Mouse (Mus musculus) gastrocnemius, postnatal 4 days (tissue): ENCODE measurements around the gene Arhgef9. TPM values are rescaled to one million over a fixed set of nuclear protein-coding genes. Genes with fewer than 3 reads are reported as not detected.

ENCODE experiments used
- DNase-seq, 2 experiments: peaks; one replicate each; pipeline ENCODE4 v3.0.0; 2021 to 2022; ENCODE audit warnings: low spot score in 2 of 2, mixed read lengths in 2 of 2
- total RNA-seq, 2 experiments: library from RNA; stranded (reverse); gene quantifications; 2 replicates each; pipeline ENCODE4 v1.2.3; 2021

Arhgef9 gene
- total RNA-seq, 2 experiments from 2014 or later: 13.6 to 15.2 TPM

DNA sequence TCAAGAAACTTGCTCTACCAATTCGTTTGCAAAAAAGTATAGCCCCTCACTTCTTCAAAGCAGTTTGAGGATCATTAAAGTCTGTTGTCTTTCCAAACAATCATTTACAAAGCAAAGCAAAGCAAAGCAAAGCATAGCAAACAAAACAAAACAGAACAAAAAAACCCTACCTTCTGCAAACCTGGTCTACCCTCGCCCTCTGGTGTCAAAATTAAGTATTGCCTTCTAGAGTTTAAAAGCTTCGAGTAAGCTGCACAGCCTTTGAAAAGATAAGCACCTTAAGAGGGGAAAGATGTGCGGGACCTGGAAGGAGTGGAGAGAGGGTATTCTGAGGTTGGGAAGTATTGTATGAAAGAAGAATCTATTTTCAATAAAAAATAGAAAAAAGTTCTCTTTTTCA lies 184.6 kb downstream of the Arhgef9 start:
- DNase-seq: no peak

Other genes with a start within 250 kb of the Arhgef9 start
- 1 to 10 TPM; 5.0 to 5.4 TPM for gene Spin4, start 170.2 kb downstream of the Arhgef9 start, total RNA-seq
- 10 to 100 TPM; 19.4 to 23.7 TPM for gene Amer1, start 248.0 kb upstream of the Arhgef9 start, total RNA-seq